Mouse (Mus musculus): Measurements from ENCODE around the gene A730049H05Rik. TPM values are rescaled to one million over a fixed set of nuclear protein-coding genes. Genes with fewer than 3 reads are reported as not detected.
A peak's percentile ranks its signal among the peaks of the same experiment; 100 is the strongest.

The A730049H05Rik gene
- polyA plus RNA-seq, 1 experiment from 2014 or later: 0.23 TPM

- H3K4me2 ChIP-seq: no peak overlapping the region
- no peak overlapping the region for H3K27ac ChIP-seq
- 81% methylated on average over 2 of the region's 2 CpGs for WGBS
- H3K9me3 ChIP-seq: no peaks in the 10 kb centered on the region
- no peak overlapping the region for H3K4me3 ChIP-seq
- H3K27me3 ChIP-seq: no peaks in the 10 kb centered on the region
- H3K4me1 ChIP-seq: no peaks in the 10 kb centered on the region
- no peak for ATAC-seq (ENCODE audit: insufficient number of reproducible peaks, low FRiP score, low TSS enrichment, low read depth)
- 0 out of 2 replicates have a peak, but pooled peaks cover 4% of the 10 kb centered on the region for H3K36me3 ChIP-seq
- no peak overlapping the region for H3K9ac ChIP-seq
These were observed 14.8 kb downstream of the A730049H05Rik start for GRCm38 (mm10) chr6:92831106-92831505.

GRCm38 (mm10) chr6:92842000-92842399 lies 25.7 kb downstream of the A730049H05Rik start:
- no peak for ATAC-seq (ENCODE audit: insufficient number of reproducible peaks, low FRiP score, low TSS enrichment, low read depth)
- H3K4me3 ChIP-seq: no peak overlapping the region
- H3K36me3 ChIP-seq: no peaks in the 10 kb centered on the region
- H3K9me3 ChIP-seq: no peaks in the 10 kb centered on the region
- H3K9ac ChIP-seq: no peak overlapping the region
- no peak overlapping the region for H3K27ac ChIP-seq
- no peaks in the 10 kb centered on the region for H3K27me3 ChIP-seq
- peaks cover 9% of the 10 kb centered on the region; the same call in 1 of the 2 replicates for H3K4me1 ChIP-seq
- no peak overlapping the region for H3K4me2 ChIP-seq
- WGBS: 18% methylated on average over 2 of the region's 2 CpGs

- no peak for ATAC-seq (ENCODE audit: insufficient number of reproducible peaks, low FRiP score, low TSS enrichment, low read depth)
These were observed 27.2 kb downstream of the A730049H05Rik start for GRCm38 (mm10) chr6:92843474-92843873.

DNA sequence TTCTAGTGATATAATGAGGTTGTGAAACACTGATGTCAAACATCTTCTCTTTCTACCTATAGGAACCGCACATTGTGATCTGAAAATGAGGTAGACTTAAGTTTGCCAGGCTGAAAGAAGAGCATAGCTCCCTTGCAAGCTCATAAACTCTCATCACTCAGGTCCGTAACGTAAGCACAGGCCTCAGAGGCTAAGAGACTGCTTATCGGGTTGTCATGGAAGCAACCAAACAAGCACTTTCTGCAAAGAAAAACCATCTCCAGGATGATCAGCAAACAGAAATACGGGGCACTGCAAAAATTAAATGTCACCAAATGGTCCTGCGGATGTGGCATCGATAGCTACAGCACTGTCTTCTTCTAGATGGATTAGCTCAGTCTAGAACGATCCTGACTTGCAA lies 29.6 kb downstream of the A730049H05Rik start:
- Histone ChIP-seq H3K9ac (no peak overlapping the region), H3K27ac (no peak overlapping the region), H3K27me3 (no peaks in the 10 kb centered on the region), H3K4me3 (no peak overlapping the region), H3K9me3 (no peaks in the 10 kb centered on the region), H3K36me3 (peaks cover 12% of the 10 kb centered on the region; the same call in 1 of the 2 replicates), H3K4me2 (no peak overlapping the region), H3K4me1 (peaks cover 14% of the 10 kb centered on the region; the same call in 1 of the 2 replicates)
- no peak for ATAC-seq (ENCODE audit: insufficient number of reproducible peaks, low FRiP score, low TSS enrichment, low read depth)
- 88% methylated on average over 8 of the region's 8 CpGs for WGBS

More at GRCm38 (mm10) chr6:92843474-92843873, 27.2 kb downstream of the A730049H05Rik start:
- WGBS: 46% methylated on average over 2 of the region's 2 CpGs
- H3K9ac ChIP-seq: no peak overlapping the region
- H3K4me2 ChIP-seq: no peak overlapping the region
- no peaks in the 10 kb centered on the region for H3K27me3 ChIP-seq
- H3K4me1 ChIP-seq: peaks cover 9% of the 10 kb centered on the region; the same call in 1 of the 2 replicates
- H3K36me3 ChIP-seq: 0 out of 2 replicates have a peak, but pooled peaks cover 7% of the 10 kb centered on the region
- no peak overlapping the region for H3K27ac ChIP-seq
- no peaks in the 10 kb centered on the region for H3K9me3 ChIP-seq
- H3K4me3 ChIP-seq: no peak overlapping the region

- Histone ChIP-seq H3K27ac (no peak overlapping the region), H3K4me1 (peaks cover 14% of the 10 kb centered on the region; the same call in 1 of the 2 replicates), H3K9me3 (no peaks in the 10 kb centered on the region), H3K27me3 (no peaks in the 10 kb centered on the region), H3K9ac (no peak overlapping the region), H3K4me3 (no peak overlapping the region), H3K36me3 (peaks cover 12% of the 10 kb centered on the region; the same call in 1 of the 2 replicates), H3K4me2 (no peak overlapping the region)
- 72% methylated on average over 4 of the region's 4 CpGs for WGBS
- ATAC-seq (ENCODE audit: insufficient number of reproducible peaks, low FRiP score, low TSS enrichment, low read depth): no peak
These were observed 30.3 kb downstream of the A730049H05Rik start for GRCm38 (mm10) chr6:92846614-92847013.

- Histone ChIP-seq H3K36me3 (peaks cover 12% of the 10 kb centered on the region; the same call in 1 of the 2 replicates), H3K9ac (no peak overlapping the region), H3K27me3 (no peaks in the 10 kb centered on the region), H3K4me2 (no peak overlapping the region), H3K4me1 (peaks cover 5% of the 10 kb centered on the region; the same call in 1 of the 2 replicates), H3K9me3 (no peaks in the 10 kb centered on the region), H3K27ac (no peak overlapping the region), H3K4me3 (no peak overlapping the region)
- WGBS: 93% methylated on average over 9 of the region's 9 CpGs
- no peak for ATAC-seq (ENCODE audit: insufficient number of reproducible peaks, low FRiP score, low TSS enrichment, low read depth)
These were observed 32.9 kb downstream of the A730049H05Rik start for GRCm38 (mm10) chr6:92849208-92849607.

DNA sequence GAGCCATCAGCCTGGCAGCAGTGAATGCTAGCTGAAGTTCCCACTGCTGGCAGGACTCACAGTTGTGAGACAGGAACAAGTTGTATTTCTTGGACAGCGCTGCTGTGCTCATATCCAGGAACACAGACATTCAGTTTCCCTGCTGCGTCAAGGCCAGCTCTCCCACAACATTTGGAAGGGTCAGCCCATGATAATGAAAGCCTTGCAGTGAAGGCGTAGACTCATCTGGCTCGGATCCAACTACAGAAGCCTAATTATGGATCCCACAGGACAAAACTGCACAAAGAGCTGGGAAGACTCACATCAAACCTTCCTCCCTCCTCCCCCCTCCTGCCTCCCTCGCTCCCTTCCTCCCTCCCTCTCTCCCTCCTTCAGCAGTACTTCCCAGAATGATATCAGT lies 34.0 kb downstream of the A730049H05Rik start:
- Histone ChIP-seq H3K9me3 (no peaks in the 10 kb centered on the region), H3K4me3 (no peak overlapping the region), H3K4me1 (peaks cover 5% of the 10 kb centered on the region; the same call in 1 of the 2 replicates), H3K36me3 (peaks cover 12% of the 10 kb centered on the region; the same call in 1 of the 2 replicates), H3K9ac (no peak overlapping the region), H3K27me3 (no peaks in the 10 kb centered on the region), H3K4me2 (no peak overlapping the region), H3K27ac (peak overlapping the region; percentile 47; the same call in 1 of the 2 replicates)
- 31% methylated on average over 5 of the region's 5 CpGs for WGBS
- ATAC-seq (ENCODE audit: insufficient number of reproducible peaks, low FRiP score, low TSS enrichment, low read depth): peak; percentile 82

DNA sequence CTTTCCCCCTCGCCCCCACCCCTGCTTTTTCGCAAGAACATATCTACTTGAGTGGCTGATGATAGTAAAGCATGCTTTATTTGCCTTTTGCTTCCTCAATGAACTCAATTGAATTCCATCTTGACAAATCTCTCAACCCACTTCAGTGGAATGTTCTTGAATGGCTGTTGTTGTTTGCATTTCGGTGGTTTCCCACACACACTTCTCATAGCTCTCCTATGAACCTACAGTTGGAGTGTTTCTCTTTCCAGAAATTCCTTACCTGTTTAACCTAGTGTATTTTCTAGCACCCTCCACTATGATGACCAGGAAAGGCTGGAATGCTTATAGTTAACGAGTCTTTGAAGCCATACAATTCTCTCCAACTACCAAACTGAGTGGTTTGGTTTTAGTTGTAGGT lies 38.6 kb downstream of the A730049H05Rik start:
- Histone ChIP-seq H3K4me2 (no peak overlapping the region), H3K9me3 (no peaks in the 10 kb centered on the region), H3K27me3 (no peaks in the 10 kb centered on the region), H3K4me1 (peaks cover 5% of the 10 kb centered on the region; the same call in 1 of the 2 replicates), H3K4me3 (no peak overlapping the region), H3K27ac (no peak overlapping the region), H3K9ac (no peak overlapping the region), H3K36me3 (peaks cover 14% of the 10 kb centered on the region)
- 90% methylated on average over 4 of the region's 4 CpGs for WGBS
- ATAC-seq (ENCODE audit: insufficient number of reproducible peaks, low FRiP score, low TSS enrichment, low read depth): no peak

DNA sequence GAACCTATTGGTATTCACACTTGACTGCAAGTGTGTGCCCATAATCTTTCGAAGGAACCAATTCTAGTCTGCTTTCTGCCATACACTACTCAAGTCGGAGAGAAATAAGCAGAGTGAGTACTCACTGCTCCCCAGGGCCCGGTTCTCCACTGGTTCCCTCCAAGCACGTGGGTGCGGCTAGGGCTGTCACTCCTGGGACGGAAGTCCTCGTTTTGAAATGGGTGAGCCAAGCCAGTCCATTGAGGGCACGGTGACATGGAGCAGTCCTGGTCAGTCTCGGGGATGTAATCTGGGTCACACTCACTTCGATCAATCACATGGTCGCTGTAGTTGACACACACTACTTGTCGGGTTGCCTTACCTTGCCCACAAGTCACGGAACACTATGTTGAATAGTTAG lies 41.5 kb downstream of the A730049H05Rik start:
- Histone ChIP-seq H3K9me3 (no peaks in the 10 kb centered on the region), H3K4me1 (no peaks in the 10 kb centered on the region), H3K4me3 (no peak overlapping the region), H3K4me2 (no peak overlapping the region), H3K9ac (no peak overlapping the region), H3K27ac (no peak overlapping the region), H3K27me3 (no peaks in the 10 kb centered on the region), H3K36me3 (peaks cover 20% of the 10 kb centered on the region)
- 86% methylated on average over 13 of the region's 13 CpGs for WGBS
- ATAC-seq (ENCODE audit: insufficient number of reproducible peaks, low FRiP score, low TSS enrichment, low read depth): no peak

- peaks cover 20% of the 10 kb centered on the region for H3K36me3 ChIP-seq
- ATAC-seq (ENCODE audit: insufficient number of reproducible peaks, low FRiP score, low TSS enrichment, low read depth): no peak
- WGBS: 87% methylated on average over 12 of the region's 12 CpGs
These were observed 42.6 kb downstream of the A730049H05Rik start for GRCm38 (mm10) chr6:92858721-92859510.

DNA sequence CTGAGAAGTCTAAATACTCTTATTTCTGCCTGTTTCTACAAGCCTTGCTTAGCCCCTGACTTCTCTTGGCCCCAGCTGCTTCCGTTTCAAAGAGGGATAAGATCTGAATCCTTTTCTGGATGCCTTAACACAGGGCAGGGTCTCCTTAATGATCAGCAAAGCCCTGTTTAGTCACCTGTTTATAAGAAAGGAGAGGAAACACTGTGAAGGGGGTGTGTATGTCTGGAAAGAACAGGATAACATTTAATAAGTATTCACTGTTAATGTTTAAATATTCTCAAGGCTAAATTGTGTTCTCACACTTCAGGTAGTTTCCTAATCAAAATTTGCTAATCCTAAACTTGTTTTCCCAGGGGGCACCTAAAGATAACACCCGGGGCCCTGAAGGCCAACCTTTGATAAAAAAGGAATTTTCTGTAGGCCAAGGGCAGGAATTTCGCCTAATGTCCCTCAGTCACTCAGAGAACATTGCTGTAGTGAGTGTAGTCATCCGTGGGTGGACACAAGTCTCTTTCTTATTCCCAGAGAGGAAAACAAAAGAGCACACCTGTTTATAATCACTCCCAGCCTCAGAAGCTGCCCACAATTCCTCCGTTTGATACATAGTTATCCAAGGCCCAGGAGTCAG lies 44.1 kb downstream of the A730049H05Rik start:
- 56% methylated on average over 5 of the region's 5 CpGs for WGBS
- no peak overlapping the region for H3K9ac ChIP-seq
- H3K9me3 ChIP-seq: no peaks in the 10 kb centered on the region
- no peaks in the 10 kb centered on the region for H3K27me3 ChIP-seq
- H3K36me3 ChIP-seq: peaks cover 24% of the 10 kb centered on the region
- no peak overlapping the region for H3K27ac ChIP-seq
- ATAC-seq (ENCODE audit: insufficient number of reproducible peaks, low FRiP score, low TSS enrichment, low read depth): no peak
- no peak overlapping the region for H3K4me2 ChIP-seq
- H3K4me3 ChIP-seq: no peak overlapping the region
- no peaks in the 10 kb centered on the region for H3K4me1 ChIP-seq

More at GRCm38 (mm10) chr6:92858721-92859510, 42.6 kb downstream of the A730049H05Rik start:
- Histone ChIP-seq H3K27me3 (no peaks in the 10 kb centered on the region), H3K4me3 (no peak overlapping the region), H3K9ac (no peak overlapping the region), H3K4me1 (no peaks in the 10 kb centered on the region), H3K9me3 (no peaks in the 10 kb centered on the region), H3K4me2 (no peak overlapping the region), H3K27ac (no peak overlapping the region)

DNA sequence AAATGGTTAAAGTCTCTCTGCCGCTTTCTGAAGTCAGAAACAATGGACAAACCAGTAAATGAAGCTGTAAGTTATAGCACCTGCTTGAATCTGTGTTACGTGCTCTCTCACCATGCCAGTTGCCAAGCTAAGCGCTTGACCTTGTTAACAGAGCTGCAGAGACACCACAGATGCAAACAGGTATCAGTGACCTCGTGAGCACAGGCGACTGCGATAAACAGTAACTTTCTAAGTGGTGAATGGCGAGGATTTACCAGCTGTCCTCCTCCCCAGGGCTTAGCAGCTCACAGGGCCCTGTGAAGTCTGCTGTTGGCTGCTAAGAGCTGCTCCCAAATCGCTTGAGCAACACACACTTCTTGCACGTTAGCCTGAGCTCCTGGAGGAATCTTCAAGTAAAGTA lies 46.3 kb downstream of the A730049H05Rik start:
- ATAC-seq (ENCODE audit: insufficient number of reproducible peaks, low FRiP score, low TSS enrichment, low read depth): no peak
- Histone ChIP-seq H3K4me2 (no peak overlapping the region), H3K9me3 (no peaks in the 10 kb centered on the region), H3K27ac (no peak overlapping the region), H3K9ac (no peak overlapping the region), H3K27me3 (no peaks in the 10 kb centered on the region), H3K4me3 (no peak overlapping the region), H3K4me1 (no peaks in the 10 kb centered on the region), H3K36me3 (peaks cover 24% of the 10 kb centered on the region)
- 63% methylated on average over 9 of the region's 9 CpGs for WGBS
